Mouse (Mus musculus): ENCODE results near the gene E2f8. TPM values are rescaled to one million over a fixed set of nuclear protein-coding genes. Genes with fewer than 3 reads are reported as not detected.
A peak's percentile ranks its signal among the peaks of the same experiment; 100 is the strongest.

Gene E2f8
- total RNA-seq, 2 experiments from 2014 or later = 0.33 to 0.67 TPM

GRCm38 (mm10) chr7:48891029-48891428 is 9.6 kb upstream of the E2f8 start:
- DNase-seq = no peak

- DNase-seq = no peak
Measured at GRCm38 (mm10) chr7:48888751-48889150, 7.4 kb upstream of the E2f8 start.

- DNase-seq = no peak
Measured at GRCm38 (mm10) chr7:48887973-48888372, 6.6 kb upstream of the E2f8 start.

GRCm38 (mm10) chr7:48884266-48884611 is 2.8 kb upstream of the E2f8 start:
- no peak for DNase-seq

GRCm38 (mm10) chr7:48883525-48884265 is 2.3 kb upstream of the E2f8 start:
- DNase-seq = no peak

- no peak for DNase-seq
Measured at GRCm38 (mm10) chr7:48881971-48882609, 694 bp upstream of the E2f8 start.

- peak; percentile 96 for DNase-seq
Measured at GRCm38 (mm10) chr7:48880591-48881481, 560 bp downstream of the E2f8 start.

GRCm38 (mm10) chr7:48879574-48879973 is 1.8 kb downstream of the E2f8 start:
- DNase-seq = no peak

GRCm38 (mm10) chr7:48877786-48878390 is 3.5 kb downstream of the E2f8 start:
- DNase-seq = no peak

- no peak for DNase-seq
Measured at GRCm38 (mm10) chr7:48876526-48876925, 4.9 kb downstream of the E2f8 start.

GRCm38 (mm10) chr7:48875096-48875495 is 6.3 kb downstream of the E2f8 start:
- no peak for DNase-seq

- no peak for DNase-seq
Measured at GRCm38 (mm10) chr7:48871292-48871691, 10.1 kb downstream of the E2f8 start.

GRCm38 (mm10) chr7:48870579-48871180 is 10.7 kb downstream of the E2f8 start:
- no peak for DNase-seq

- no peak for DNase-seq
Measured at GRCm38 (mm10) chr7:48870144-48870543, 11.3 kb downstream of the E2f8 start.

GRCm38 (mm10) chr7:48867576-48867975 is 13.8 kb downstream of the E2f8 start:
- no peak for DNase-seq

GRCm38 (mm10) chr7:48864671-48865458 is 16.5 kb downstream of the E2f8 start:
- no peak for DNase-seq

GRCm38 (mm10) chr7:48864199-48864598 is 17.2 kb downstream of the E2f8 start:
- no peak for DNase-seq

- DNase-seq = no peak
Measured at GRCm38 (mm10) chr7:48861796-48862195, 19.6 kb downstream of the E2f8 start.

GRCm38 (mm10) chr7:48860948-48861347 is 20.4 kb downstream of the E2f8 start:
- no peak for DNase-seq

- no peak for DNase-seq
Measured at GRCm38 (mm10) chr7:48859362-48859761, 22.0 kb downstream of the E2f8 start.

GRCm38 (mm10) chr7:48858257-48858656 is 23.1 kb downstream of the E2f8 start:
- no peak for DNase-seq

Measured in gastrocnemius, postnatal 25 days (tissue).